Mouse (Mus musculus): ENCODE data around the gene 6430548M08Rik. TPM values are rescaled to one million over a fixed set of nuclear protein-coding genes. Genes with fewer than 3 reads are reported as not detected.

6430548M08Rik gene
- polyA plus RNA-seq, 1 experiment from 2014 or later, result 32.6 TPM

- Histone ChIP-seq H3K9me3 (ENCODE audit: control insufficient read depth, low read length) (no peaks in the 10 kb centered on the region), H3K4me3 (ENCODE audit: low read length) (no peak overlapping the region), H3K4me1 (ENCODE audit: control insufficient read depth, insufficient read depth, low read depth, low read length) (peaks cover 18% of the 10 kb centered on the region), H3K4me2 (ENCODE audit: low read length) (peak overlapping the region; percentile 8; the same call in 1 of the 2 replicates), H3K27ac (ENCODE audit: low read depth, low read length) (peak overlapping the region; percentile 77), H3K36me3 (ENCODE audit: control insufficient read depth, insufficient read depth, low read length) (no peaks in the 10 kb centered on the region; the same call in 1 of the 2 replicates), H3K27me3 (replicated peaks; ENCODE audit: control insufficient read depth, insufficient read depth, low read length) (no peaks in the 10 kb centered on the region), H3K9ac (ENCODE audit: low read depth, low read length) (0 out of 2 replicates have a peak overlapping the region, but pooled peaks have one; percentile 28)
- WGBS, result 47% methylated on average over 12 of the region's 12 CpGs
- ATAC-seq, result peak; percentile 56
Observed at GRCm38 (mm10) chr8:120144652-120145301, 30.8 kb downstream of the 6430548M08Rik start.

GRCm38 (mm10) chr8:120146051-120146450, 32.1 kb downstream of the 6430548M08Rik start:
- Histone ChIP-seq H3K9ac (ENCODE audit: low read depth, low read length) (no peak overlapping the region), H3K27ac (ENCODE audit: low read depth, low read length) (no peak overlapping the region), H3K9me3 (ENCODE audit: control insufficient read depth, low read length) (no peaks in the 10 kb centered on the region), H3K36me3 (ENCODE audit: control insufficient read depth, insufficient read depth, low read length) (no peaks in the 10 kb centered on the region; the same call in 1 of the 2 replicates), H3K4me3 (ENCODE audit: low read length) (no peak overlapping the region), H3K4me1 (ENCODE audit: control insufficient read depth, insufficient read depth, low read depth, low read length) (peaks cover 18% of the 10 kb centered on the region), H3K4me2 (ENCODE audit: low read length) (no peak overlapping the region), H3K27me3 (replicated peaks; ENCODE audit: control insufficient read depth, insufficient read depth, low read length) (no peaks in the 10 kb centered on the region)
- ATAC-seq, result no peak
- WGBS, result 86% methylated on average over 1 of the region's 1 CpGs

- Histone ChIP-seq H3K27ac (ENCODE audit: low read depth, low read length) (no peak overlapping the region), H3K4me1 (ENCODE audit: control insufficient read depth, insufficient read depth, low read depth, low read length) (peaks cover 5% of the 10 kb centered on the region), H3K9me3 (ENCODE audit: control insufficient read depth, low read length) (no peaks in the 10 kb centered on the region), H3K27me3 (replicated peaks; ENCODE audit: control insufficient read depth, insufficient read depth, low read length) (no peaks in the 10 kb centered on the region), H3K4me3 (ENCODE audit: low read length) (no peak overlapping the region), H3K9ac (ENCODE audit: low read depth, low read length) (no peak overlapping the region), H3K4me2 (ENCODE audit: low read length) (no peak overlapping the region), H3K36me3 (ENCODE audit: control insufficient read depth, insufficient read depth, low read length) (peaks cover 10% of the 10 kb centered on the region)
- ATAC-seq, result no peak
- 74% methylated on average over 12 of the region's 12 CpGs for WGBS
Observed at GRCm38 (mm10) chr8:120150028-120150427, 36.1 kb downstream of the 6430548M08Rik start.

- Histone ChIP-seq H3K9ac (ENCODE audit: low read depth, low read length) (no peak overlapping the region), H3K36me3 (ENCODE audit: control insufficient read depth, insufficient read depth, low read length) (peaks cover 10% of the 10 kb centered on the region), H3K4me1 (ENCODE audit: control insufficient read depth, insufficient read depth, low read depth, low read length) (peaks cover 2% of the 10 kb centered on the region; the same call in 1 of the 2 replicates), H3K27me3 (replicated peaks; ENCODE audit: control insufficient read depth, insufficient read depth, low read length) (no peaks in the 10 kb centered on the region), H3K4me3 (ENCODE audit: low read length) (no peak overlapping the region), H3K4me2 (ENCODE audit: low read length) (no peak overlapping the region), H3K9me3 (ENCODE audit: control insufficient read depth, low read length) (no peaks in the 10 kb centered on the region), H3K27ac (ENCODE audit: low read depth, low read length) (no peak overlapping the region)
- 62% methylated on average over 9 of the region's 9 CpGs for WGBS
- peak; percentile 51; the same call in 1 of the 2 replicates for ATAC-seq
Observed at GRCm38 (mm10) chr8:120151151-120151550, 37.2 kb downstream of the 6430548M08Rik start.

GRCm38 (mm10) chr8:120152636-120153035, 38.7 kb downstream of the 6430548M08Rik start:
- H3K36me3 ChIP-seq (ENCODE audit: control insufficient read depth, insufficient read depth, low read length), result peaks cover 10% of the 10 kb centered on the region
- WGBS, result 60% methylated on average over 7 of the region's 7 CpGs

GRCm38 (mm10) chr8:120160366-120160765, 46.4 kb downstream of the 6430548M08Rik start:
- ATAC-seq, result no peak
- no peak overlapping the region for H3K4me3 ChIP-seq (ENCODE audit: low read length)
- H3K4me2 ChIP-seq (ENCODE audit: low read length), result no peak overlapping the region
- H3K4me1 ChIP-seq (ENCODE audit: control insufficient read depth, insufficient read depth, low read depth, low read length), result no peaks in the 10 kb centered on the region
- no peaks in the 10 kb centered on the region for H3K9me3 ChIP-seq (ENCODE audit: control insufficient read depth, low read length)
- WGBS, result 81% methylated on average over 8 of the region's 8 CpGs
- H3K27ac ChIP-seq (ENCODE audit: low read depth, low read length), result peak overlapping the region; percentile 52
- H3K36me3 ChIP-seq (ENCODE audit: control insufficient read depth, insufficient read depth, low read length), result no peaks in the 10 kb centered on the region
- H3K9ac ChIP-seq (ENCODE audit: low read depth, low read length), result no peak overlapping the region
- H3K27me3 ChIP-seq (replicated peaks; ENCODE audit: control insufficient read depth, insufficient read depth, low read length), result no peaks in the 10 kb centered on the region

More at GRCm38 (mm10) chr8:120152636-120153035, 38.7 kb downstream of the 6430548M08Rik start:
- peak overlapping the region; percentile 34; the same call in 1 of the 2 replicates for H3K27ac ChIP-seq (ENCODE audit: low read depth, low read length)
- no peaks in the 10 kb centered on the region for H3K9me3 ChIP-seq (ENCODE audit: control insufficient read depth, low read length)
- ATAC-seq, result no peak
- H3K4me2 ChIP-seq (ENCODE audit: low read length), result no peak overlapping the region
- H3K27me3 ChIP-seq (replicated peaks; ENCODE audit: control insufficient read depth, insufficient read depth, low read length), result no peaks in the 10 kb centered on the region
- no peak overlapping the region for H3K4me3 ChIP-seq (ENCODE audit: low read length)
- H3K9ac ChIP-seq (ENCODE audit: low read depth, low read length), result no peak overlapping the region
- H3K4me1 ChIP-seq (ENCODE audit: control insufficient read depth, insufficient read depth, low read depth, low read length), result peaks cover 2% of the 10 kb centered on the region; the same call in 1 of the 2 replicates

- WGBS, result 76% methylated on average over 16 of the region's 16 CpGs
- Histone ChIP-seq H3K4me2 (ENCODE audit: low read length) (no peak overlapping the region), H3K27ac (ENCODE audit: low read depth, low read length) (no peak overlapping the region), H3K9me3 (ENCODE audit: control insufficient read depth, low read length) (no peaks in the 10 kb centered on the region), H3K27me3 (replicated peaks; ENCODE audit: control insufficient read depth, insufficient read depth, low read length) (no peaks in the 10 kb centered on the region), H3K36me3 (ENCODE audit: control insufficient read depth, insufficient read depth, low read length) (no peaks in the 10 kb centered on the region), H3K4me3 (ENCODE audit: low read length) (no peak overlapping the region), H3K4me1 (ENCODE audit: control insufficient read depth, insufficient read depth, low read depth, low read length) (no peaks in the 10 kb centered on the region), H3K9ac (ENCODE audit: low read depth, low read length) (no peak overlapping the region)
- ATAC-seq, result no peak
Observed at GRCm38 (mm10) chr8:120161658-120162403, 47.9 kb downstream of the 6430548M08Rik start.

GRCm38 (mm10) chr8:120162404-120162752, 48.4 kb downstream of the 6430548M08Rik start:
- no peak overlapping the region for H3K27ac ChIP-seq (ENCODE audit: low read depth, low read length)
- WGBS, result 88% methylated on average over 5 of the region's 5 CpGs
- H3K9ac ChIP-seq (ENCODE audit: low read depth, low read length), result no peak overlapping the region
- no peaks in the 10 kb centered on the region for H3K36me3 ChIP-seq (ENCODE audit: control insufficient read depth, insufficient read depth, low read length)
- no peaks in the 10 kb centered on the region for H3K9me3 ChIP-seq (ENCODE audit: control insufficient read depth, low read length)
- H3K27me3 ChIP-seq (replicated peaks; ENCODE audit: control insufficient read depth, insufficient read depth, low read length), result no peaks in the 10 kb centered on the region
- no peak overlapping the region for H3K4me3 ChIP-seq (ENCODE audit: low read length)
- H3K4me1 ChIP-seq (ENCODE audit: control insufficient read depth, insufficient read depth, low read depth, low read length), result no peaks in the 10 kb centered on the region; the same call in 1 of the 2 replicates
- no peak for ATAC-seq
- no peak overlapping the region for H3K4me2 ChIP-seq (ENCODE audit: low read length)

GRCm38 (mm10) chr8:120163376-120163775, 49.4 kb downstream of the 6430548M08Rik start:
- 78% methylated on average over 8 of the region's 8 CpGs for WGBS
- no peak overlapping the region for H3K4me3 ChIP-seq (ENCODE audit: low read length)
- peaks cover 7% of the 10 kb centered on the region for H3K4me1 ChIP-seq (ENCODE audit: control insufficient read depth, insufficient read depth, low read depth, low read length)
- H3K4me2 ChIP-seq (ENCODE audit: low read length), result no peak overlapping the region
- H3K9me3 ChIP-seq (ENCODE audit: control insufficient read depth, low read length), result no peaks in the 10 kb centered on the region
- H3K27me3 ChIP-seq (replicated peaks; ENCODE audit: control insufficient read depth, insufficient read depth, low read length), result no peaks in the 10 kb centered on the region
- no peak overlapping the region for H3K9ac ChIP-seq (ENCODE audit: low read depth, low read length)
- ATAC-seq, result no peak
- H3K27ac ChIP-seq (ENCODE audit: low read depth, low read length), result no peak overlapping the region
- H3K36me3 ChIP-seq (ENCODE audit: control insufficient read depth, insufficient read depth, low read length), result no peaks in the 10 kb centered on the region
